Mouse (Mus musculus): ENCODE data around the gene Nek5.
"Not testable (repeated sequence)": the region's sequence is repeated elsewhere in the genome, so short reads cannot be mapped to it uniquely, and the experiment has no call there.

Gene Nek5

DNA sequence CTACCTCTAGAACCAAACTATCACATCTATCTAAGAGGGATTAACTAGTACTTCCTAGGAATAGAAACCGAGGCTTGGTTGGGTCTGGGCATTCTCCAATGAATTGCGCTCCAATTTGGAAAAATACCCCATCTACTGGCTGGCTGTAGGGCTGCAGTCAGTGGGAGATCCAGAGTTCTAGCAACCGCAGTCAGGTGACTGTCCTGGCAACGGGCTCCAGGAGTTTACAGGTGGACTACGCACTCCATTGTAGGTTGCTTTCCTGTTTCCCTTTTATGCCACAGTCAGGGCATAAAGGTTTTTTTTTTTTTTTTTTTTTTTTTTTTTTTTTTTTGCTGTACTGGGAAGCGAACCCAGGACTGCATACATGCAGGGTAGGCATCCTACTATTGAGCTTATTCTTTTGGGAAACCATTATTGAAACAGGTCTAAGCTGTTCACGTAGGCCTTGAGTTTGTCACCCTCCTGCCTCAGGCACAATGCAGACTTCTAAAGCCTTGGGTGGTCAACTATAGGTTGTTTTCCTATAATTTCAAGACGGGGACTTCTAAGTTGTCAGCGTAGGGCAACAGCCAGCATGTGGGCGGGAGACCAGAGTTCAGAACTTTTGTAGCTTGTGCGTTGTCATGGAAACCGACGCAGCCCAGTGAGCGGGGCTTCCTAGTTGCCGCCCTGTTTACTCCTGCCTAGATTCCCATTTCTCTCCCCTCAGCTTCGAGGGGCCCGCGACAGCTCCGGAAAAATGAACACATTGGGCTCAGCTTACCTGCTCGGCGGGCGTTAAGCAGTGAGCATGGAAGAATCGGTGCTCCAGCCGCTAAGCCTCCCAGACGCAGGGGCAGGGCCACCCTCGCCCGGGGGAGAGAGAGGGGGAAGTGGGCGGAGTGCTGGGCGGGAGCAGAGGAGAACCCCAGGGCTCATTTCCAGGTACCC lies at the start of gene Nek5:
TSS of gene Nek5 (minus strand) at position 834 of the 933 bp plus-strand sequence.
- peak; percentile 9 for DNase-seq (ENCODE audit: low spot score)

DNA sequence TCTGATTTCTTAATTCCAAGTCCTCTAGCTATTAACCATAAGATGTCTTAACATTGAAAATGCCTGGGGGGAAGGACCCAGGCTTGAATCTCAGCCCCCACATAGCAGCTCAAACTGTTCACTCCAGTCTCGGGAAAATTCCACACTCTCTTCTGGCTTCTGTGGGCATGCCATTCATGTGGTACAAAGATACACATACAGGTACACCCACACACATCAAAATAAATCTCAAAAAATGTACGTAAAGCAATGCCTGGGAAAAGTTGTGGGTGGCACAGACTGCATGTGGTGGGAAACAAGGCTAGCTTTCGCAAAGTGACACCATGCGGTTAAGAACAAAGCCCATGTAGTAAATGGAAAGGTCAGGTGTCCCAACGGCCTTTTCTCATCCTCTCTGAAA lies 44.3 kb upstream of the Nek5 start:
- DNase-seq (ENCODE audit: low spot score) = no peak

DNA sequence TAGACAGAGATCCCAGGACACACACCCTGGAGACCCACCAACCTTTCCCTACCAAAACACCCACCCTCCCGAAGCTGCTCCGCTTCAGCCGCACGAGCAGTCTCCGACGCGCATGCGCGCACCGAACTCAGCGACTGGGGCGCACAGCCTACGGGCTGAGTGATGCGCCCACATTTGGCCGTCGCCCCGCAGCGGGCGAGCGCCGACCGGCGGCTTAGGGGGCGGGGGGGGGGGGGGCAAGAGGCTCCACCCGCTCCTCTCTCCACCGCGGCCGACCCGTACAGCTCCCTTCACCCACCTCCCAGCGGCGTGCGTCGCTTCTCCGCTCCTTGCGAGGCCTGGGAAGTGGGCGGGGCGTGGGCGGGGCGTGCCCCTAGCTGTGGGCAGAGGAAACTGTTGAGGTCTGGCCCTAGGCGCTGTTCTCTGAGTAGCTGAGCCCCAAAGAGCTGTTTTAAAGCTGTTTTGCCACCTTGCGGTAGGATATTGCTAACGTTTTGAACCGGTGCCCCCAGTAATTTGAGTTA lies 41.3 kb upstream of the Nek5 start, which contains the start of gene Nek3:
TSS of gene Nek3 (minus strand) at position 356 of the 524 bp plus-strand sequence.
- peak; percentile 73 for DNase-seq (ENCODE audit: low spot score)

DNA sequence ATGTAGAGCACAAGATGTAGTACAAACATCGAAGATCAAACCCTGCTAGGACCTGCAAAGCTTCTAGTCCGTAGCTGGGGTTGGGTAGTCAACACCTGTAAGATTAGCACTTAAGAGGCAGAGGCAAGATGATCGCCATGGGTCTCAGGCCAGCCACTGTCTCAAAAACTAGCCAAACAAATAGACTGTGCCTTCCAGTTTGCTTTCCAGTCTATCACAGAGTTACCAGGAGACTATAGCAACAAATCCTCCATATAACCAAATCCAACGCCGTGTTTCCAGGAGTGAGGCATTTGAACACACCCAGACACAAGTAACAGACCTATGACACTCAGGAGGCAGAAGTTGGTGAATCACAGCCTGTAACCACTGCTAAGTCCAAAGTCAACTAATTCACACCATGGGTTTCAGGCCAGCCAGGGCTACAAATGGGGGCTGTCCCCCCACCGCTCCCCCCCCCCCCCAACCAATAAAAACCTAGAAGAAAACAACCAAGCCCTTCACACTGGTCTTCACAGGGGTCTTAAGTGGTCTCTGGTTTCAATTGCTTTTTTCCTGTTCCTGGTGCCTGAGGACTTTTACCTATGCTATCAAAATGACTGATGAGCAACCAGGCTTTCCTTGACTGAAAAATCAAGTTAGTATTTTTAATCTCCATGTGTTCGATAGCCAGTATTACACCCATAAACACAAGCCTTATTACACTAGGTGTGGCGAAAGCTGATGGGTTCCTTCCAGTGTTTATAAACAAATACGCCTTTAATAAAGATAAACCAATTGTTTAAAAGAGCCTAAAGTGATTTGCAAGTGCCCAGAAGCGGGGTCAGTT lies 40.6 kb upstream of the Nek5 start:
- DNase-seq (ENCODE audit: low spot score) = no peak

DNA sequence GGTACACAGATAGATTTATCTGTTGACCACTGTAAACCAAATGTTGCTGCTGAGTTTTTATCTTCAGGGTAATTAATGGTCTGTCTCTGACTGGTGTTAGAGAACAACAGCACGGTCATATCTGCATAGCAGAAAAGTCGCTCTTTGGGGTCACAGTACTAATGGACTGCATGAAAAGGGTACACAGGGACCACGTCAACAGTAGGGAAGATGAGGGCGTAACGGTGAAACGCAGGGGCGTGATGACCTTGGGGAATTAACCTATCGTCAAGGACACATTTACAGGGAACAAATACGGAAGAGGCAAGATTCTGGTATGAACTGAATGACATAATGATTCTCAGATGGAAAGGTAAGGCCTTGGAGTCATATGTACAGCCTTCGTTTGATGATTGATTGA lies 39.6 kb upstream of the Nek5 start:
- DNase-seq (ENCODE audit: low spot score) = no peak

DNA sequence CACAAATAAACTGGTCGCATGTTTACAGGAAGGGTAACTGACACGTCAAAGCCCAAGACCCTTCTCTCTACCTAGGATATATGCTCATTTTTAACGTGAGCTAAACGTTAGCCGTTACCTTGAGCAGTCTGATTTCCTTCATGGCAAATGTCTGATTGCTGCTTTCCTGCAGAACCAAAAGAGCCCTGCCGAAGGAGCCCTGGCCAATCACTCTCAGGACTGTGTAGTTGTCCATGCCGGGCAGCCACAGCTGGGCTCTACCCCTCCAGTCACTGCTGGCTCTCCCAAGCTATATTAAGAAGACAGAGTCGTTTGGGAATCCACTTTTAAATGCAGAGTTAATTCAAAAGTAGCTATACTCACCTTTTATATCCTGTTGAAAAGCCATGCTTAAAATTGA lies 37.4 kb upstream of the Nek5 start:
- DNase-seq (ENCODE audit: low spot score) = no peak

DNA sequence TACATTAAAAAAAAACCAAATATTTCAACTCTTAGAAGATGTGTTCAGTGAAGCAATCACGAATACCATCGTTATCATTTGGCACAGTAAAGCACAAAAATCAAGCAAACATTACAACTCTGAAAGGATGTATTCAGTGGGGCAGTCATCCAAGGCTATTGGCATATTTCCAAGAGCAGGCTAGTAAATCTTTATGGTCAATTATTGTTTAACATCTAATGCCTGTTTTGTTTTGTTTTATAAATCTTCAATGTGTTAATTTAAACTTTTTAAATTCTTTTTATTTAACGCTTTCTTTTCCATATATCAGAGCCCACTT lies 25.5 kb upstream of the Nek5 start:
- DNase-seq (ENCODE audit: low spot score) = no peak

DNA sequence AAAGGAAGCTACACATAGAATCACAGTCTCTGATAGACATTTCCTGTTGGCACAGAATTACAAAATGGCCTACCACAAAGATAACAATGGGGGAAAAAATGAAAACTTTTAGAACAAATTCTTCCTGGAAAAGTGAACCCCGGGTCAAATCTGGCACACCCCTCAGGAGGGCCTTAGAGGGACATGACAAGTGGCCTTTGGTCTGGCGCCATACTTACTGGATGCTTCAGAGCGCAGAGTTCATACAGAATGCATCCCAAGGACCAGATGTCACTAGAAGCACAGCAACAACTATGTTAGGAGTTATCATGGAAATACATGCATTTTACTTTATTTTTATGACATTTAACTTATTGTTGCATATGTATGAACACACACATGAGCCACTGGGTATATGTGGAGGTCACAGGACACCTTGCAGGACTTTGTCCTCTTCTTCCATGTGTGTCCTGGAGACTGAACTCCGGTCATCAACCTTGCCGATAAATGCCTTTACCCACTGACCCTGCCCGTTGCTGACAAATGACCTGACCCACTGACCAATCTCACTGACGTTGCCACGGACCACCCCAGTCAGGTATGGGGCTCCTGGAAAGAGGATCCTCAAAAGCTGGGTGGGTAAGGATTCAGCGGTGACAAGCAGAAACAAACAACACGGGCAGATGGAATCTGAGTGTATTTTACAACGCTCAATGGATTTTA lies 24.9 kb upstream of the Nek5 start:
- DNase-seq (ENCODE audit: low spot score) = no peak

DNA sequence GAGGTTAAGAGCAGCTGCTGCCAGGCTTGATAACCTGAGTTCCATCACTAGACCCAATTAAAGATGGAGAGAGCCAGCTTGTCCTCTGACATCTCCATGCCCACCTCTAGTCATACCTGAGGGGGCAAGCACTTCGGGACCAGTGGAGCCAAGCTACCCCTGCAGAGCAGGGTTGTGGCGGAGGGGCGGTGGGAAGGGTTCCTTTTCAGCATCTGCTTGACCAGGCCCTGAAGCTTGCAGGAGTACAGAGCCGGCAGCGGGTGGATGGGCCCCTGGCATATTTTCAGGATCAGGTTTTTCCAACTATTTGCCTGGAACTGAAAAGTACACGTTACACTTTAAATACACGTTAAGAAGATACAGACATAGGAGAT lies 23.5 kb upstream of the Nek5 start:
- DNase-seq (ENCODE audit: low spot score) = no peak

DNA sequence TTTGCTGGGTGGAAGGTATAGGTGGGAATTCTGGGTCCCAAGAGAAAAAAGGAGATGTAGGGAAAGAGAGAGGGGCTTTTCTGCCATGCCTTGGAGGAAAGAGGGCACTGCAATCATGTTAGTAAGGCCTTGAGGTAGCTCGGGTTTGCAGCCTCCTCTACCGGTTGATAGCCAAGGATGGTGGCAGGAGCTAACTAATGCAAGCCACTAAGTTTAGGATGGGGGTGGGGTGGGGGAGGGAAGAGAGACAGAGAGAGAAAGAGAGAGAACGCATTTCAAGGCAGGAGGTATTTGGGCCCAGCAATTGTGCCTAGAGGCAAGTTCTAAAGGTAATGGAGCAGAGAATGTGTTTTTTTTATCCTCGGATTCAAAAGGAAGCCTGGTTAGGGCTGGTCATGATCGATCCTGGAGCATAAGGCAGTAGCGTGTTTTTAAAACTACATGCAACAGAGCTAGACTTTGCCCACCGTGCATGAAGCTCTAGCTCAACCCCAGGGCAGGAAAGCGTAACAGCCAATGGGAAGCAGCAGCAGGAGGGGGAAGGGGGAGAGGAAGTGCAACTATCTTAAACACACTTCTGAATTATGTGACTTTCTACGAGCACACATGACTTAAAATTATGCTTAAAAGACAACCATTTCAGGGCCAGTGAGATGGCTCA lies 23.0 kb upstream of the Nek5 start:
- DNase-seq (ENCODE audit: low spot score) = no peak

DNA sequence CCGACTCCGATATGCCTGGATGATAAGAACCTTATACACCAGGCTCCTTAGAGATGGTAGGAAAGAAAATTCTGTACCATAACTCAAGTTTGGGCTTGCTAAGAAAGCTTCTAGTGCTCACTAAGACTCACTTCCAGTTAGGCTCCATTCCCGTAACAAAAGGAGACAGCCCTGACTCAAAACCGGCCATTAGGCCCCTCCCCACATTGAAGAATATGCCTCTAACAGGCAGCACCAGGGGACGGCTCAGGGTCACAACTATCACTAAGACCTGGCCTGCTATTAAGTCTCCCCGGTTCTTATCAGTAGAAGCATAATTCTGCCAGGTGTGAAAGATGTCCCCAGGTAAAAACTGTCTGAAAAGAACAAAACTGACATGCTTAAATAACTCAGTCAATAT lies 21.0 kb upstream of the Nek5 start:
- no peak for DNase-seq (ENCODE audit: low spot score)

DNA sequence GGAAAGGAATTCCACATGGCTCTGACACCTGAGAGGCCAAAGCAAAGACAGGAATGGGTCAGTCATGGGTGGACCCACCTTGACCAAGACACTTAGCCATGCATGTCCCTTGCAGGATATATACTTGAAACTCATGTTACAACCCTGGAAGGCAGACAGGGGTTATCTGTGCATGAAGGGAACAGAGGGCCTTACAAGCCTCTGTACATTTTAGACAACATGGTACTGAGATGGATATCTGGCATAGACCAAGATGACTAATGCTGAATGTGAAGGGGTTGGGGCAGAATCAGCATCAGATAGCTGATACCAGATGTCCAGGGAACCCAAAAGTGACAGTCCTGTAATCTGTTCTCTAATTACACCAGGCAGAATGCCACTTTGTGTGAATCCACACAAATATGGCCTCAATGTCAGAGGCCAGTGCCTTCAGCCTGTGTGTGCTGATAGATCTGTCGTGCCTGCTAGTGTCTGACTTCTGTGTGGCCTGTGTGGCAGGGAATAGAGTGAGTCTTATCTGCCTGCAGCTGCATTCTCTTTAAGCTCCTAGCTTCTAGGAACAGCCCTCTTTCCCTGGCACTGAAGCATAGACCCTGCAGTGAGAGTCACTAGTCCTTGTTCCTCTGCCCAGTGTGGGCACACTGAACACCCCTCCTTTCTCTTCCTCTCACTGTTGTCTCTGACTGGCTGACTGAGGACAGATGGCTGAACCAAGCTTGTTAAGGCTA lies 19.1 kb upstream of the Nek5 start:
- no peak for DNase-seq (ENCODE audit: low spot score)

DNA sequence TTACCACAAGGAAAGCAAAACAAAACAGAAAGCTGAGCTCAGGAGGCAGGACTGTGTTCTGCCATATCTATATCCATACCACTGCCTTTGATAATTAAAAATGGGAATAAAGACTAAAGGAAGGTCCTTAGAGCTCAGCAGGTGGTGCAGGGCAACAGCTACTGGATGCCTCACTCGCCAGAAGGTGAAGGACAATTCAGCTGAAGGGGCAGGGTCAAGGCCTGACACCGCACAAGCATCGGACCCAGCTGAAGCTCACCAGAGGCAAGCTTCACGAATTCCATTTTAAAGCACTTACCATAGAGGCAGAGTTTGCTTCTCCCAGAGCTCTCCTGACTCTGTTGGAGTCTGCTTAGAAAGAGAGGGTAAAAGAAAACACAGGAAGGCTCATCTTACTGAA lies 17.7 kb upstream of the Nek5 start:
- DNase-seq (ENCODE audit: low spot score) = no peak

DNA sequence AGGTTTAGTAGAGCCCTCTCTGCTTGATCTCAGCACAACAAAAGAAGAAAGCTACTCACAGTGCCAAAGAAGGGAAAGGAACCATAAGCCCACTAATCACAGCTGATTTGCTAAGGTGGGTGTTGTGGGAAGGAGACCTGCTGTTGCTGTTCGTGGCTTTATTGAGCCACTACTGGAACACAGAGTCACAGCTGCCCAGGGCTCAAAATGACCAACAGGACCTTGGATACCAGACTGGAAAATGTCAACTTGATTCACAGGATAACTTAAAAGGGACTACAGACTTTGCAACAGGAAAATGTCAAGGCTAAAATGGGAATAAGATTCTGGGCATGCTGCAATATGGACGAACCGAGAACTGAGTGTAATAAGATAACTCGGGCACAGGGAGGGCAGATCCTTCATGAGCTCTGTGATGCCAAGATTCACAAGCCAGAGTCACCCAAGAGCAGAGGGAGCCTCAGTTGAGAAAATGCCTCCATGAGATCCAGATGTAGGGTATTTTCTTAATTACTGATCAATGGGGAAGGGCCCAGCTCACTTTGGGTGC lies 17.1 kb upstream of the Nek5 start:
- DNase-seq (ENCODE audit: low spot score) = no peak

DNA sequence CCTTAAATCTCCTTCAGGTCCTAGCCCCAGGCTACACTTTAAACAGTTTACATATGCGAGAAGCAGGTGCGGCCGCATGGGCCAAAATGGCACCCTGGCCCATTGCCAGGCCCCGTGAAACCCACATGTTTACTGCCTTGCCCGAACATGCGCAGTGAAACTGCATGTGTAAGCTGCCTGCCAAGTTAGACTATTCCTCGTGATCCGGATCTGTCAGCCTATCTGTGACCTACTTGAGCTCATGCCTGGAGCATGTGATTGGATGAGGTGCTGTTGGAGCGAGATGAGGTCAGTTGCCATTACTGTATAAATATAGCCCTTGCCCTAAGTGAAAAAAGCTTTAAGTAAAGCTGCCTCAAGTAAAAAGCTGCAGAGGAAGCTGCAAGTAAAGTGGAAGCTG lies 11.6 kb upstream of the Nek5 start:
- DNase-seq (ENCODE audit: low spot score) = not testable (repeated sequence)

DNA sequence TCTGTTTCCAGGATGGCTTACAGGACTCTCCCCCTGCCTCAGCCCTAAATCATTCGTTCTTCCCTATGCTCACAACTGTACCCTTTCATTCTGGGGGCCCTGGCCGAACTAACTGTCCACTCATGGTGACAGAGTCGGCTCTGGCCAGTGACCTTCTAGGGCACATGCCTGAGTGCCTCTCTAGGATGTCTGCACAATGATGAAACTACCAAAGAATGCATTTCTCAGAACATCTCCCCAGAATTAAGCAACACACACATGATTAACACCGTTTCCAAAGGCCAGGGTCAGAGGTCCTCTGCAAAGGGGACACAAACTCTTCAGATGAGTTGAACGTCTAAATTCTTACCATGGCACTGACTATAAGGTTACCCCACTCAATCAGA lies 9.9 kb upstream of the Nek5 start:
- DNase-seq (ENCODE audit: low spot score) = no peak

DNA sequence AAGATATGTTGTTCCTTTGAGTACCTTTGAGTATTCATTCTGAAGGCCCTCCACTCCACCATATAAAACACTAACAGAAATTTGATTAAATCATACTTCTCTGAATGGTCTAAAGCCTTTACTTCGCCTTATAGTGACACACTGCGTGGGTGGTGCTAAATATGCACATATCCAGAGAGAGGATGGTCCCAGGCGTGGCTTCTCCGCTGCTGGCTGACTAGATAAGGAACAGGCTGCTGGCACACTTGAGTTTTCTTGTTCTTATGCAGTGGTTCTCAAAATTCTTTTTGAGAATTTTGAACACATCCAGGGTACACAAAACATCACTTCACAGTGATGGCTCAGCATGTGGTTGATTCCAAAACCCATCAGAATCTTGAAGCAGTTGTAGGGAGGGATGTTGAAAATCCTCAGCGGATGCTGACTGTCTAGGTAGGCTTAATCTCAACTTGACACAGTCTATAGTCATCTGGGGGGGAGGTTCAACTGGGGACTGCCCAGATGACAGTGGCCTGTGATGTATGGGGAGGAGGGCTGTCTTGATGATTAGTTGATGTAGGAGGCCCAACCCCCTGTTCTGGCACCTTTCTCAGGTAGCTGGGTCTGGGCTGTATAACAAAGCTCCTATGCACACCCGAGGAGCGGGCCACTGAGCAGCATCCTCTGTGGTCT lies 9.4 kb upstream of the Nek5 start:
- DNase-seq (ENCODE audit: low spot score) = no peak

DNA sequence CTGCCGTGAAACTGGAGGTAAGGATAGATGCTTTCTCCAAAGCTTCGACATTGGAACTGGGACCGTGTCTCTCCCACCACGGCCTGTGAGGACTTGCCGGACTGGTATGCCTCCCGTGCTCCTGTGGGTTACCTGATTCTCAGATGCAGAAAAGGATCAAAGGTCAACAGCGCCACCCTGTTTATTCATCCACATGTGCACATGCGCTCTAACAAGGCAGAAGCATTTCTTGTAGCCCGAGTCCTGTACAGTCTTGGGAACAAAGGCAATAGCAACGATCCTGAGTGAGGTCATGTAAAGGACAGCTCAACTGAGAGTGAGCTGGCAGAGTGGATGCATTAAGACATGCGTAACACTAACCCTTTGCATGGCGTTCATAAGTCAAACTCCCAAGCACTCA lies 7.2 kb upstream of the Nek5 start:
- DNase-seq (ENCODE audit: low spot score) = no peak

DNA sequence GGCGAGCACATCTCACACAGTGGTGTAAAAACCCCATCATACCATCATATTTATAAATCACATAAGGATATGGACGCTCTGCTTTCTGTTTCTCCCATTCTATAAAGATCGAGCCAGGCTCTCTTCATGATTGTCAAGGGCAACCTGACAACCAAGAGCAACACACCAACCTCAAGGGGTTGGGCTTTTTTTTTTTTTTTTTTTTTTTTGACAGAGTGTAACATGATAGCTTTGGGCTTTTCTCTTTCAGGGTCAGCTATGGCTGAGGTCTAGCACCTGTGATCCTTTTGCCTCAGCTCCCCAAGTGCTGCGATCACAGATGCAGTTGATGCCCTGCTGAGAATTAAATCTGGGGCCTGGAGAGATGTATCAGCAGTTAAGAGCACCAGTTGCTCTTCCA lies 17.8 kb downstream of the Nek5 start:
- no peak for DNase-seq (ENCODE audit: low spot score)

DNA sequence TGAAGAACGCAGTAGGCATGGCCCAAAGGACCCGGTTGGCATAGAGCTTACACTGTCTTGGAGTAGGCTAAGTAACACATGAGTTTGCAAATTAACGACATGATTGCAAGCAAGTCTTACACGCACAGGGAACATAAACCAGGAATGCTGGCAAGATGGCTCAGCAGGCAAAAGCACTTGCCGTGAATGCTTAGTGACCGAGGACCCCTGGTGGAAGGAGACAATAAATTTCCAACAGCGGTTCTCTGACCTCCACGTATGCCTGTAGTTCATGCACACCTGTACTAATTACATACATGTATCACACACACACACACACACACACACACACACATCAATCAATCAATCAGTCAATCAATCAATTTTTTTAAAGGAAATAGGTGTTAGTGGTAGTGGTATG lies 33.3 kb downstream of the Nek5 start:
- no peak for DNase-seq (ENCODE audit: low spot score)
